Mouse (Mus musculus): ENCODE measurements around the gene Zdhhc13.

Zdhhc13 gene

GRCm38 (mm10) chr7:48788851-48789572 lies at the start of gene Zdhhc13:
Zdhhc13 (plus strand) TSS chr7:48789003.
- peak; percentile 97 for ATAC-seq (ENCODE audit: insufficient number of reproducible peaks, low FRiP score, low TSS enrichment)

- ATAC-seq (ENCODE audit: insufficient number of reproducible peaks, low FRiP score, low TSS enrichment): peak; percentile 80
These were observed 39.3 kb upstream of the Zdhhc13 start for GRCm38 (mm10) chr7:48749298-48750163.

- no peak for ATAC-seq (ENCODE audit: insufficient number of reproducible peaks, low FRiP score, low TSS enrichment)
These were observed 38.5 kb upstream of the Zdhhc13 start for GRCm38 (mm10) chr7:48750164-48750809.

- no peak for ATAC-seq (ENCODE audit: insufficient number of reproducible peaks, low FRiP score, low TSS enrichment)
These were observed 37.6 kb upstream of the Zdhhc13 start for GRCm38 (mm10) chr7:48751222-48751621.

- no peak for ATAC-seq (ENCODE audit: insufficient number of reproducible peaks, low FRiP score, low TSS enrichment)
These were observed 34.3 kb upstream of the Zdhhc13 start for GRCm38 (mm10) chr7:48754415-48754974.

GRCm38 (mm10) chr7:48755825-48756224 lies 33.0 kb upstream of the Zdhhc13 start:
- ATAC-seq (ENCODE audit: insufficient number of reproducible peaks, low FRiP score, low TSS enrichment): no peak

- no peak for ATAC-seq (ENCODE audit: insufficient number of reproducible peaks, low FRiP score, low TSS enrichment)
These were observed 32.4 kb upstream of the Zdhhc13 start for GRCm38 (mm10) chr7:48756306-48756931.

GRCm38 (mm10) chr7:48758083-48758482 lies 30.7 kb upstream of the Zdhhc13 start:
- ATAC-seq (ENCODE audit: insufficient number of reproducible peaks, low FRiP score, low TSS enrichment): no peak

GRCm38 (mm10) chr7:48760789-48761188 lies 28.0 kb upstream of the Zdhhc13 start:
- ATAC-seq (ENCODE audit: insufficient number of reproducible peaks, low FRiP score, low TSS enrichment): no peak

- ATAC-seq (ENCODE audit: insufficient number of reproducible peaks, low FRiP score, low TSS enrichment): no peak
These were observed 26.5 kb upstream of the Zdhhc13 start for GRCm38 (mm10) chr7:48762289-48762688.

- ATAC-seq (ENCODE audit: insufficient number of reproducible peaks, low FRiP score, low TSS enrichment): no peak
These were observed 26.1 kb upstream of the Zdhhc13 start for GRCm38 (mm10) chr7:48762721-48763120.

- no peak for ATAC-seq (ENCODE audit: insufficient number of reproducible peaks, low FRiP score, low TSS enrichment)
These were observed 22.8 kb upstream of the Zdhhc13 start for GRCm38 (mm10) chr7:48765959-48766358.

GRCm38 (mm10) chr7:48769721-48770120 lies 19.1 kb upstream of the Zdhhc13 start:
- no peak for ATAC-seq (ENCODE audit: insufficient number of reproducible peaks, low FRiP score, low TSS enrichment)

GRCm38 (mm10) chr7:48772060-48772734 lies 16.6 kb upstream of the Zdhhc13 start:
- ATAC-seq (ENCODE audit: insufficient number of reproducible peaks, low FRiP score, low TSS enrichment): no peak

GRCm38 (mm10) chr7:48773333-48773732 lies 15.5 kb upstream of the Zdhhc13 start:
- ATAC-seq (ENCODE audit: insufficient number of reproducible peaks, low FRiP score, low TSS enrichment): no peak

GRCm38 (mm10) chr7:48774633-48775032 lies 14.2 kb upstream of the Zdhhc13 start:
- ATAC-seq (ENCODE audit: insufficient number of reproducible peaks, low FRiP score, low TSS enrichment): no peak

GRCm38 (mm10) chr7:48775436-48775835 lies 13.4 kb upstream of the Zdhhc13 start:
- no peak for ATAC-seq (ENCODE audit: insufficient number of reproducible peaks, low FRiP score, low TSS enrichment)

GRCm38 (mm10) chr7:48777721-48778504 lies 10.9 kb upstream of the Zdhhc13 start:
- no peak for ATAC-seq (ENCODE audit: insufficient number of reproducible peaks, low FRiP score, low TSS enrichment)

GRCm38 (mm10) chr7:48779110-48779509 lies 9.7 kb upstream of the Zdhhc13 start:
- peak; percentile 94 for ATAC-seq (ENCODE audit: insufficient number of reproducible peaks, low FRiP score, low TSS enrichment)

Measured in cerebellum, adult (tissue).